Mouse (Mus musculus): ENCODE data around the gene Fsip1.
"Not testable (repeated sequence)": the region's sequence is repeated elsewhere in the genome, so short reads cannot be mapped to it uniquely, and the experiment has no call there.

Fsip1 gene

GRCm38 (mm10) chr2:118256621-118257053 is at the start of gene Fsip1:
Gene Fsip1, minus strand, starts transcription at chr2:118256966.
- DNase-seq (ENCODE audit: low read depth, low spot score): peak; percentile 49

DNA sequence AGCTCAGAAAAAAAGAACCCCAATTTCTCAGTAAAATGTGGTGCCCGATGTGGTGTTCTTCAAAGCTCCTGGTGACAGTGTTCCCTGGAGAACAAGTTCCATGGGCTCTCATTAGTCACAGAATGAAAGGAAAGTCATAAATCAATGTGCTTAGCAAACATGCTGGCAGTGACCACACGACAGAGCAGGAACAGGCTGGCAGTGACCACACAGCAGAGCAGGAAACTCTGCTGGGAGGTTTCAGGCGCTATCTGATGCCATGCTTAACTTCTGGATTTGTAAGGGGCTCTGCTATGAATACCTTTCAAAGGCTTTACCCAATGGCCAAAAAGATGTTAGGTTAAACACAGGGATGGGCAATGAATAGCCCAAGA is 49.7 kb upstream of the Fsip1 start:
- DNase-seq (ENCODE audit: low read depth, low spot score): no peak

- no peak for DNase-seq (ENCODE audit: low read depth, low spot score)
Measured at GRCm38 (mm10) chr2:118305827-118306521, 49.2 kb upstream of the Fsip1 start.

DNA sequence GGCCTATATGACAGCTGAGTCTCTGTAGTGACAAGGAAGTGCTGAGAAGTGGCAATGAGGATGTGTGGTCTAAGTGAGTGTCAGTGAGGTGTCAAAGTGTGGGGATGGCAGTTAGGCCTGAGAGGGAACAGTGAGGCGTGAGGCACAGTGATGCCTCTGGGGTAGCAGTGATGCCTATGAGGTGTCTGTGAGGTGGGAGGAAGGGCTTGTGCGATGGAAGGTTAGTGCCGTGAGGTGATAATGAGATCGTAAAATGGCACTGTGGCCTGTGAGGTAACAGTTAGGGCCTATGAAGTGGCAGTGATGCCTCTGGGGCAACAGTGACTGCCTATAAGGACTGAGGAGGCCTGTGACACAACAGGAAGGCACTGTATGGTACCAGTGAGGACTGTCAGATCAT is 46.7 kb upstream of the Fsip1 start:
- no peak for DNase-seq (ENCODE audit: low read depth, low spot score)

DNA sequence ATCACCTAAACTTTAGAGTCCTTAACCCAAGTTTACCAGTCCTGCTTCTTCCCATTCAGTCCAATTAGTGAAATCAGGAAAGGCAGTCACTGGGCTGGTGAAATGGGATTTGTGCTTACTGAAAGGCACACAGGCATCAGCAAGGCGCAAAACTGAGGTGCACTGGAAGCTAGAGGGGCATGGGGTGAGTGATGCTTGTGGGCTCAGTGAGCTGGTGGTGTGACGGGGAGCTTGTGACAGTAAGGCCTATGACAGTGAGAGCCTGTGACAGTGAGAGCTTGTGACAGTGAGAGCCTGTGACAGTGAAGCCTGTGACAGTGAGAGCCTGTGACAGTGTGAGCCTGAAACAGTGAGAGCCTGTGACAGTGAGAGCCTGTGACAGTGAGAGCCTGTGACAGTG is 44.9 kb upstream of the Fsip1 start:
- no peak for DNase-seq (ENCODE audit: low read depth, low spot score)

DNA sequence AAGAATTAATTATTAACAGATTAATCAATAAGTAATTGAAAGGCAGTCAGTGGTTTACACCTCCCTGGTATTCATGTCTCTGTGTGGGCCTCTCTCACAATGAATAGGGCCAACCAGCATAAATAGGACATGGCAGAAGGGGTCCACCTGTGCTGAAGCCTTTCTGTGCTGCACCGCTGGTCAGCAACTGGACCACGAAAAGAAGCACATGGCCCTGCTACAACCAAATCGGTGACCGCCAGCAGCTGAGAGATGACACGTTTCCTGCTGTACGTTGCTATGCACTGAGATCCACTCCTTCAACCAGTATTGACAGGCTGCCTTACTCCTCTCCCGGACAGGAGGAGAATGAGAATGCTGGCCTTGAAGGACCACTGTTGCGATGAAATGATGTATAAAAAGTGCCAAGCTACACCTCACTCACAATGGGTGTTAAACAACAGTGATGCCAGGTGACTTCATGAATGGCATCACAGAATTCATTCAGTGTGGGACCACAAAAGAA is 44.3 kb upstream of the Fsip1 start:
- no peak for DNase-seq (ENCODE audit: low read depth, low spot score)

DNA sequence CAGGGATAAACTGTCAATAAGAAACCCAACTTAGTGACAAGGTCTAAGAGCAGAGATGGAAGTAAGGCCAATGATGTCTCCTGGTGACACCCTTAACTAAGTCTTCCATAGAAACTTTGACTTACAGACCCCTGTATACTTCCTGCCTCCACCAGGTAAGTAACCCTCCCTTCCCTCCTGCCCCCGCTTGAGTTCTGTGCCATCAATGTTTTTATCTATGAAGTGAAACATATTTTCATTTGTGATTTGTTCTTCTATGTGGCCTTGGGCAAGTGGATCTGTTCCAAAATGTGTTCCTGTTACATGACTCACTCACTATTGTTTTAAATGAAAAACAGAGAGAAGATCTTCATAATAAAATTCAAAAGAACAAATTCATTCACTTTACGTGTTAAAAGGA is 43.2 kb upstream of the Fsip1 start:
- DNase-seq (ENCODE audit: low read depth, low spot score): no peak

- DNase-seq (ENCODE audit: low read depth, low spot score): no peak
Measured at GRCm38 (mm10) chr2:118298601-118299000, 41.8 kb upstream of the Fsip1 start.

GRCm38 (mm10) chr2:118297966-118298365 is 41.2 kb upstream of the Fsip1 start:
- no peak for DNase-seq (ENCODE audit: low read depth, low spot score)

- no peak for DNase-seq (ENCODE audit: low read depth, low spot score)
Measured at GRCm38 (mm10) chr2:118295505-118295904, 38.7 kb upstream of the Fsip1 start.

- DNase-seq (ENCODE audit: low read depth, low spot score): no peak
Measured at GRCm38 (mm10) chr2:118293583-118293982, 36.8 kb upstream of the Fsip1 start.

GRCm38 (mm10) chr2:118289066-118289460 is 32.3 kb upstream of the Fsip1 start:
- not testable (repeated sequence) for DNase-seq (ENCODE audit: low read depth, low spot score)

GRCm38 (mm10) chr2:118288326-118289065 is 31.7 kb upstream of the Fsip1 start:
- DNase-seq (ENCODE audit: low read depth, low spot score): no peak

DNA sequence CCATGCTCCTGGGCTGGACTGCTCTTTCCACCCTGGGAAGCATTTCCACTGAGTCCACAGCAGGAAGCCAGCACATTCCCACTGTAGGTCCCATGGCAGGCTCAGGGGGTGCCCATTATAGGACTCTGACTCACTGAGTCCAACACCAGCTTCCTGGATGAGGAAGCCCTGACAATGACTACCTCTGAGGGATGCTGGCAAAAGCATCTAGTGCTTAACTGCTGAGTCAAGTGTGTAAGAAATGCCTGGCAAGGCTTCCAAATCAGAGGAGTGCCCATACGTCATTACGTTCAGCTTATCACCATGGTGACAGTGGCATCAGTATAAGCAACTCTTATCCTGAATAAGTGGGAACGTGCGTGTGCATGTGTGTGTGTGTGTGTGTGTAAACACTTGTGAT is 30.9 kb upstream of the Fsip1 start:
- DNase-seq (ENCODE audit: low read depth, low spot score): no peak

- DNase-seq (ENCODE audit: low read depth, low spot score): no peak
Measured at GRCm38 (mm10) chr2:118282467-118282866, 25.7 kb upstream of the Fsip1 start.

- no peak for DNase-seq (ENCODE audit: low read depth, low spot score)
Measured at GRCm38 (mm10) chr2:118278249-118278648, 21.5 kb upstream of the Fsip1 start.

DNA sequence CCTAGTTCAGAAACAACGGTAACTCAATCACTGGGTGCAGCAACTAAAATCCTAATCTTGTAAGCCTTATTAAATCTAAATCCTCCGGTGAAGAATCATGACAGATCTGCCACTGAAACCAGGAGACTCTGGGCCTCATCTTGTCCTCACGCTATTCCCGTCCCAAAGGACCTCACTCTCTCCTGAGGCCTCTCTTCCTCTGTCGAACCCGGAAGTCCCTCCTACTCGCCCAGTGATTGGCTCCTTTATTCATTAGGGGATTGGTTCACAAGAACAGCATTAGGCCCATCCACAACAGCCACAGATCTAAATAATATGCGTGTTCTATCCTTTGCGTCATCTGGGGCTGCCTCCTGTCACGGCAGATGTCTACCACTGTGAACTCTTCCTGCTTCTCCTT is 14.8 kb upstream of the Fsip1 start:
- DNase-seq (ENCODE audit: low read depth, low spot score): no peak

GRCm38 (mm10) chr2:118270213-118270612 is 13.4 kb upstream of the Fsip1 start:
- no peak for DNase-seq (ENCODE audit: low read depth, low spot score)

GRCm38 (mm10) chr2:118263914-118264201 is 7.1 kb upstream of the Fsip1 start:
- no peak for DNase-seq (ENCODE audit: low read depth, low spot score)

GRCm38 (mm10) chr2:118263151-118263913 is 6.6 kb upstream of the Fsip1 start:
- DNase-seq (ENCODE audit: low read depth, low spot score): peak; percentile 54

DNA sequence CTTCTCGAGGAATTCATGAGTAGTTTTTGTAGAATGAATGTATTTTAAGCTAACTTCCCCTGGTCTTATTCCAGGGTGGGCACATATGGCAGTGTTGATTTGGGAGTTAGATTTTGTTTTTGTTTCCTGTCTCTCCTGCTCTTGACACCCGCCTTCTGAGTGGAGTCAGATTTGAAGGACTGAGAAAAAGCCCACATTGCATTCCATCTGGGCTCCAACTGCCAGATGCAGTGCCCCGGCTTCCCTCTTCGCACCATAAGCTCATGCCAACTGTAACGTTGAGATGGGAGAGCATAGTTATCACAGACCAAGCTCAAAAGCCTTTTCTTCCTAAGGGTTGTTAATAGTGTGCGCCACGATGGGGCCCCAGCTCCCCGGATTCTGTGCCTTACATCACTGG is 5.9 kb upstream of the Fsip1 start:
- DNase-seq (ENCODE audit: low read depth, low spot score): no peak

GRCm38 (mm10) chr2:118259746-118260145 is 3.0 kb upstream of the Fsip1 start:
- no peak for DNase-seq (ENCODE audit: low read depth, low spot score)

GRCm38 (mm10) chr2:118257094-118257493 is 328 bp upstream of the Fsip1 start:
- DNase-seq (ENCODE audit: low read depth, low spot score): no peak

Measured in retina, postnatal 7 days (tissue).